Mouse (Mus musculus) olfactory bulb, adult 2 months (tissue): ENCODE measurements around the gene Lhfpl3.

Experiments
- CTCF ChIP-seq: fragments of 200-500 bp; IDR thresholded peaks from 2 replicates; pipeline ENCODE4 v1.5.1; 2012; ENCODE audit warnings: low read depth, mild to moderate bottlenecking, low read length, moderate library complexity; ENCODE audit not compliant: insufficient read depth
- POLR2A ChIP-seq: fragments of 200-500 bp; IDR thresholded peaks from 2 replicates; pipeline ENCODE4 v1.6.1; 2012; ENCODE audit warnings: mild to moderate bottlenecking, low read depth, low read length, moderate library complexity; ENCODE audit not compliant: insufficient read depth

GRCm38 (mm10) chr5:23153210-23153609, 407.4 kb downstream of the Lhfpl3 start:
- TF ChIP-seq CTCF (no peak), POLR2A (no peak)
